Mouse (Mus musculus) gonadal fat pad, adult 2 months (tissue): ENCODE measurements around the gene Slc30a6. TPM values are rescaled to one million over a fixed set of nuclear protein-coding genes. Genes with fewer than 3 reads are reported as not detected.

ENCODE experiments used
- DNase-seq: peaks from one replicate; pipeline ENCODE4 v3.0.0-alpha.2; 2012; ENCODE audit warnings: low read depth
- polyA plus RNA-seq: library from polyadenylated mRNA; depleted of rRNA; stranded (reverse); fragments of >200 nt; gene quantifications from 2 replicates; pipeline ENCODE4 v1.2.3, GENCODE M21; 2012; rRNA removed

Gene Slc30a6
- 22.5 and 24.1 TPM in 2 replicates for polyA plus RNA-seq

- peak; percentile 57 for DNase-seq
Measured at GRCm38 (mm10) chr17:74395383-74396065, at the start of gene Slc30a6. Slc30a6 (plus strand) TSS chr17:74395608.

DNA sequence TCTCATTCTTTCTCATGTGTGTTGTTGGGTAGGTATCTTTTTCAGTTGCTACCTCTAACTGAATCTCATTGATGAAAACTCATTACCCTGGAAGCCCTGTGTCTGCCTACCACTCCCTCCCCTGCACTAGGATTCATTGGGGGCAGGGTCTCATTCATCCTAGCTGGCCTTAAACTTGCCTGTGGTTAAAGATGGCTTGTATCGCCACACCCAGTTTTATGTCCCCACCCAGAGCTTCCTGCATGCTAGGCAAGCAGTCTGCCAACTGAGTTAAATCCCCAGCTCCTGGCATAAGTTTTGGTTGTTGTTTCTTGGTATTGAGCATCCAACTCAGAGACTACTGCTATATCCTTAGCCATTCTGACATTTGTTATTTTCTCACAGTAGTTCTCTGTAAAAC lies 31.8 kb upstream of the Slc30a6 start:
- DNase-seq: no peak

GRCm38 (mm10) chr17:74376916-74377315 lies 18.5 kb upstream of the Slc30a6 start:
- no peak for DNase-seq

DNA sequence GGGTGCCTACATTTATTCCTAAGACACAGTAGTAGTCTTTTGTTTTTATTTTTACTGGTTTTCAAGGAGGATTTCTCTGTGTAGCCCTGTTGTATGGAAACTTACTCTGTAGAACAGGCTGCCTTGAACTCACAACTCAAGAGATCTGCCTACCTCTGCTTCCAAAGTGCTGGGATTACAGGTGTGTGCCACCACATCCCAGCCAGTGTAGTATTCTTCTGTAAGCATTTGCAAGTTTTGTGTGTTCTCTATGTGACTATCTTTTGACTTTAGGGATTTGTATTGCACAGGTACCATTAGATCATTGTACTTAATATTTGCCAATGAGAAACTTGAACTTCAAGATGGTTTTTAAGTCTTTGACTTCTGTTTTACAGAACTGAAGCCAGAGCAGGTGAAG lies 8.8 kb upstream of the Slc30a6 start:
- DNase-seq: no peak

DNA sequence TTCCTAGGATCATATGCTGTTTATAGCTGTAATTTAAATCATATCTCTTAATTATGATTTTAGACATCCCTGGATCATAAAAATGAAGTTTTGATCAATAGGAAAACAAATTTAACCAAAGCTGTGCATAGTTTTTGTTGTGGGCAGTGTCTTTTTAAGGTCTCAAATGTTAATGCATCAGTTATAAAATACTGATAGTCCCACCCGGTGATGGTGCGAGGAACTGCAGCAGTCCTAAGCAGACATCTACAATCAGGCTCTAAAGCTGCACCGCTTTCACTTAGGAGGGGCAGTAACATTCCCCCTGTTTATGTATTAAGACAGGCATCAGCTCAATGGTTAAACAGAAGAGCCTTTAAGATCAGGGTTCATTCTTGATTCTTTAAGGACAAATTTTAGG lies 5.6 kb upstream of the Slc30a6 start:
- no peak for DNase-seq

- no peak for DNase-seq
Measured at GRCm38 (mm10) chr17:74394381-74394780, 1.0 kb upstream of the Slc30a6 start.

- DNase-seq: no peak
Measured at GRCm38 (mm10) chr17:74394855-74395254, 553 bp upstream of the Slc30a6 start.

DNA sequence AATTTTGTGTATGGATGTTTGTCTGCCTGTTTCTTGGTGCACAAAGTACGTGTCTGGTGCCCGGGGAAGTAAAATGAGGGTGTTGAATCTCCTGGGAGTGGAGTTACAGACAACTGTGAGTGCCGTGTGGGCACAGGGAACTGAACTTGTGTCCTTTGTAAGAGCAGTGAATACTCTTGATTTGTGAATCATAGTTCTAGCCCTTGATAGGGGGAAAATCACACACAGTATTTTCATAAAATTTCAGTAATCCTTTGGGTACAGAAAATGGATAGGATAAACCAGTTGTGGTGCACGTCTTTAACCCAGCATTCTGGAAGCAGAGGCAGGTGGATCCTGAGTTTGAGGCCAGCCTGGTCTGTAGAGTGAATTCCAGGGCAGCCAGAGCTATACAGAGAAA lies 1.4 kb downstream of the Slc30a6 start:
- no peak for DNase-seq

DNA sequence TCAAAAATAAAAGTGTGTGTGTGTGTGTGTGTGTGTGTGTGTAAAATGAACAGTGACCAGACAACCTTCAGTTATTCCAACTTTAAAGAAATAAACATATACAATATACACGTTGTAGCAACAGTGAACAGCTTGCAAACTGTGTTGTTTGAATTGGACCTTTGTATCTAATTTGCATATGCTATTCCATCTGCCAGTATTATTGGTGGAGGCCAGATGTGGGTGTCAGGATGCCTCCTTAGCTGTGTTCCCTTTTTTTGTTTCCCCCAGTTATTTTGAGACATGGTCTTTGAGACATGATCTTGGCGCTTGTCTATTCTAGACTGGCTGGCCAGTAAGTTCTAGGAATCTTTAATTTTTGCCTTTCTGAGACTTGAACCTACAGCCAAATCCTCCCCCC lies 1.8 kb downstream of the Slc30a6 start:
- DNase-seq: no peak

DNA sequence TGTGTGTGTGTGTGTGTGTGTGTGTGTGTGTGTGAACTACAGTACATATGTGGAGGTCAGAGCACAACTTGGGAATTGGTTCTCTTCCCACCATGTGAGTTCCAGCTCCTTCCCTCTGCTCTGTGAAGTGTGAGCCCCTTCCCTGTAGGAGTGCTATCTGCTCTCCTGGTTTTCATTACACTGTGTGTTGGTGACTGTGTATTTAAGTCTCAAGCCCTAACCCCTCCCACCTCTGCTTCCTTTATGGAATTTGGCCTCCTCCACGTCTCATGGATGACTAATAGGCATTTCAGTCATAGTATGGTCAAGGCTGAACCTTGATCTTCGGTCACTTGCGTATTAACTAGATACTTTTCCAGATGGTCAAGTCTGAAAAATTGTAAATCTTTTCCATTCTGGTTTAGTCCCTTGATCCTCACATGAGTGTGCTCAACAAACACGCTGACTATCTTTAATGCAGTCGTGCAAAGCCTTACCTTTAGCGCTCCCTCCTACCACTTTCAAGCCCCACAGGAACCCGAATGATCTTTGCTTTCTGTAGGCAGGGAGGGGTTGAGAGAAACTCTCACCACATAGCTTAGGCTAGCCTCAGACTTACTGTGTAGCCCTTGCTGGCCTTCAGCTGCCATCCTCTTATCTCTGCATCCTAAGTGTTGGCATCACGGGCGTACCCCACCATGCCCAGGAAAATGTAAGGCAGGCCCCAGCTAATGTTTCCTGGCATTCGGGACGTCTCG lies 7.2 kb downstream of the Slc30a6 start:
- DNase-seq: no peak

- no peak for DNase-seq
Measured at GRCm38 (mm10) chr17:74406487-74406886, 11.1 kb downstream of the Slc30a6 start.

DNA sequence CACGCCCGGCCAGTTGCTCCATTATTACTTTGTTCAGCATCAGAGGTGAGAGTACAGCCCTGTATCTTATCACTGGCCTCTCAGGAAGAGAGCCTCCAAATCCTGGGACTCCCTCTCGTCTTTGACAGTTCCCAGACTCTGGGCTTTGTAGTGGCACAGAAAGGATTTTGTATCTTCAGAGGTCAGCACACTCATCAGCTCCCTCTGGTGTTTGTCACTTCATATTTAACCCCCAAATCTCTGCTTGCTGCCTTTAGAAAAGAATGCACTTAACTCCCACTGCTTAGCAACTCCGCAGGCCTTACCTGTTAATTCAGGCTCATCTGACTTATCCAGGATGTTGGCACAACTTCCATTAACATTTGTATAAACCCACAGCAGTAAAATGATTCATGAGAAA lies 14.3 kb downstream of the Slc30a6 start:
- no peak for DNase-seq

GRCm38 (mm10) chr17:74413324-74413723 lies 17.9 kb downstream of the Slc30a6 start:
- DNase-seq: no peak

GRCm38 (mm10) chr17:74414671-74415070 lies 19.3 kb downstream of the Slc30a6 start:
- no peak for DNase-seq

DNA sequence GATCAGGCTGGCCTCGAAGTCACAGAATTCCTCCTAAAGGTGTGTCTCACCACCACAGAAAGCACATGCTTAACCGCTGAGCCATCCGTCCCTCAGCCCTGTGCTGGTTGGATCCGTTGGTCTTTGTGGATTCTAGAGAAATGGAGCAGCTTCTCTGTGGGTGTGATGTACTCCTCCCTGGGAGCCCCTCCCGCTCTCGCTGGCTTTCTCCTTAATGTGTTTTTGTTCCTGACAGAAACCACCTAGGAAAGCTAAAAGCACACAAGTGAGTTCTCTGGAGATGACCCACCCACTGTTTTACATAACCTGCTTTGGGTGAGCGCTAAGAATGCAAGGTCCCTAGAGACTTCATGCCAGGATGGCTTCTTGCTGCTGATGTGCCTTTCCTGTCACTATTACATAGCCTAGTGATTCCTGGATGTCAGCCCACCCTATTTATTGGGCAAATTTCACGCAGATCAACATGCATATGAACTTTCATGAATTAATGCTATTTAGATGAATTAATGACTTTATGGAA lies 21.5 kb downstream of the Slc30a6 start:
- no peak for DNase-seq

GRCm38 (mm10) chr17:74418171-74418570 lies 22.8 kb downstream of the Slc30a6 start:
- DNase-seq: no peak

- DNase-seq: no peak
Measured at GRCm38 (mm10) chr17:74420656-74421055, 25.2 kb downstream of the Slc30a6 start.

DNA sequence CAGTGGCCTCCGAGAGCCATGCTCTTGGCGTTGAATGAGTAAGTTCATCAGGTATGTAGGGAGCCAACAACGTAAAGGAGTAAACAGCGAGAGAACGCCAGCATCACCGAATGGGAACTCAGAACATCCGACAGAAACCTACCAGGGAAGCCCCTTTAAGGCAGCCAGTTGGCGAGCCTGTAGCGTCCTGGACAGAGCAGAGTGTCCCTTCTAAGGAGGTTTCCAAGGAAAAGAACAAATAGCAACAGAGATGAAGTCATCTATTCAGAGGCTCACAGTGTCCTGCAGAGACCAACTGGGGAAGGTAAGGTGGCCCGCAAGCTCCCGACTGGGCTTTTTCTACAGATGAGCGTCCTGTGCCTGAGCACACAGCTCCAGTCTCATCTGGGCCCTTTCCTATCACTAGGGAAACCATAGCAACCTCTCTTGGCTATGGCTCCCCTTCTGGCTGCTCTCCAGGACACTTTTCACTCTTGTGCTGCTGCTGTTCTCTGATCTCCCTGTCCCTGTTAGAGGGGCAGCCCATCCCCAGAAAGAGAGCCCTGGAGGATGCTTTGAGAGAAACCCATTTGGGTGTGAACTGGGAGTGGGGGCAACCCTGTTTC lies 29.1 kb downstream of the Slc30a6 start:
- DNase-seq: no peak

GRCm38 (mm10) chr17:74430074-74430473 lies 34.7 kb downstream of the Slc30a6 start:
- DNase-seq: no peak

GRCm38 (mm10) chr17:74431481-74431880 lies 36.1 kb downstream of the Slc30a6 start:
- no peak for DNase-seq

- DNase-seq: no peak
Measured at GRCm38 (mm10) chr17:74432631-74433030, 37.2 kb downstream of the Slc30a6 start.

DNA sequence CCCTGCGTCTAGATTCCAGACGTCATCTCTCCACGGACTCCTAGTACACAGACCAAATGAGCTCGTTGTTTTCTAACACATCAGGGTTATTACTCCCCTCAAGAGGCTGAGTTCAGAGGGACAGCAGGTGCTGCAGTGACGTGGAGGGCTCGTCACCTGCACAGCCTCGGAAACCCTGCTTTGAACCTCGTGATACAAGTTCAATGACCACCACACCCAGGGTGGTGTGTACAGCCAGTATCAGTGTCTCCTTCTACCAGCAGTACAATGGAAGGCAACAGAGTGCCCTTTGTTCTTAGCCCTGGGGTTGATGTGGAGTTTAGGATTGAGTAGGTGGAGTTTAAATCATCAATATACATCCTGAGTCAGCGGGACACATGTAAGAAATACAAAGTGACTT lies 42.4 kb downstream of the Slc30a6 start:
- DNase-seq: no peak

DNA sequence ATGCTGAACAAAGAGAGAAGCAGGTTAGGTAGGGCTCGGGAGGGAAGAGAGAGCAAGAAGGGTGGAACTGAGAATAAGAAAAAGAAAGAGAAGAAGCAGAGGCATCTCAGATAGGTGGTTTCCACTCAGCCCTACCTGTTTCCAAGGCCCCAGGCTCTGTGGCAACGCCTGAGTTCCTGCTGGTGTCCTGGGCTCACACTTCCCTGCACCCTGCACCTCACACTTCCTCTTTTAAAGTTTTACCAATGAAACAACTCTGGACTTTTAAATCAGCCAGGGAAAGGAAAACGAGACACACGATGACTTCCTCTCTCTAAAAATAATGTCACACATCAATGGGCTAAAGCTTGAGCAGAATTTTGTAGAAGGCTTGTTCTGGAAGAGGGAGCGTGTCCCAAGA lies 45.1 kb downstream of the Slc30a6 start:
- no peak for DNase-seq
